Mouse (Mus musculus): ENCODE measurements around the gene Alpk1.

Gene Alpk1

DNA sequence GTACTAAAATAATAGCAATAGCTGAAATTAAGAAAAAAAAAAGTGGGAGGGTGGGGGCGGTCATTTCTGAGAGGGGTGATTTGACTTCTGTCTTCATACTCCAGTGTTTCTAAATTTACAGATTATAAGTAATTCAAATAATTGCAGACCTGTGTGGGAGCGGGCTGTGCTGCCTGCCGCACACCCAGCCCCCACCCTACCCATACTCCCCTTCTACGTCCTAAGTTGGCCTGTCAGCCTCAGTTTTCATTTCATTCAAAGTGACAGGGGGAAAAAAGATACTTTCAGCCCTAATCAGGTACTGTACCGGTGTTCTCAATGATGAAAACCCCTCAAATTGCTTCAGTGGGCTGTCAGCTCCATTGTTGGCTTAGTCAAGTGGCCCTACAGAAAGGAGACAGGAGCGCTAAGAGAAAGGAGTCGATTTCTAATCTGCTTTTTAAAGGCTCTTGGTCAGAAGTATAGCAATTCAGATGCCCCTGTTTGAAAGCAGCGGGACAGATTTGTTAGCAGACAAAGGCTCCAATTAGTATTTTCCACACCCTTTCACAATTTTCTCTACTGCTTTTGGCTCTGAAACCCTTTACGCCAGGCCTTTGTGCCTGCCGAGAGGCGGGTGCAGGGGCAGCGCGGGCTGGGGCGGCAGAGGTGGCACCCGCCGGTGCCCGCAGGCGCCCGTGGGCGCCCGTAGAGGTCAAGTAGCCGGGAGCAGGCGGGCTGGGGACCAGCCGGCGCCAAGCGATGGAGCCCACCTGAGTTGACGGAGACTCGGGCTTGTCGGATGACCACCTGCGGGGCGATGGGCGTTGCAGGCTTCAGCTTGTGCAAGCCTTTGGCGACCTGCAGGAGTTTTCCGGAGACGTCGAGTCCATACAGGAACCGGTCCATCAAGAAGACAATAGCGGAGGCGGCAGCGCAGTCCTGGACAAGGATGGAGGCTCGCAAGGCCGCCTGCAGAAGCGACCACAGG is 85.2 kb downstream of the Alpk1 start:
- DNase-seq (ENCODE audit: low spot score in 2 of 2): no peak

DNA sequence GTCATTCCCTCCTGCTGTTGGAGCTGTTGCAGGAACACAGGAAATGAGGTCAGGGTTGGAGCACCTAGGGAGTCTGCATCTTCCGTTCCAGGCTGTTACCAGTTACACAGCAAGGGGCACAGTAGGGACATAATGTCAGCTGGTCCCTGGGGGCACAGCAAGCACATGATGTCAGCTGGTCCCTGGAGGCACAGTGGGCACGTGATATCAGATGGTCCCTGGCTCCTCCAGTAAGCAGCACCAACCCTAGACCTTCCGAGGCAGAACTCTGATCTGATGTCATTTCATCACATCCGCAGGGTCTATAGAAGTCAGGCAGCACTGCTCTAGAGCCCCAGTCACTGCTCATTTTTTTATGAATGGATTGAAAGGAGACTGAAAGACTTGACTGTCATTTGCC is 89.1 kb downstream of the Alpk1 start:
- no peak for DNase-seq (ENCODE audit: low spot score in 2 of 2)

DNA sequence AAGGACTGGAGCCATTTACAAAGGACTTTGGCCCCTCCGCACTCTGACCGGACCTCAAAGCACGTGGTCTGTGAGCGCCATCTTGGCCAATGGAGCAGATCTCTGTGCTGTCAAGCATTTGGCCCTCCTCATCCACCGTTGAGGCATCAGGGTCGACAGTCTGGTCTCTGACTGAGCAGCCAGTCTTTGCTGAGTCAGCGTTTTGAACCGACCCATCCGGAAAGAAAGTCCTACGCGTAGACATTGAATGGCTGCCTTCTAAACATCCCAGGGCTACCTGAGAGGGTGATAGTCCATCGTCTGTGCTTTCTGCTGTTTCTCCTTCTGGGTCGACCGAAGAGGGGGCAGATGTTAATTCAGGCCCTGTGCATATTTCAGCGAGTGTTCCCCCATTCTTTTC is 100.6 kb downstream of the Alpk1 start:
- no peak for DNase-seq (ENCODE audit: low spot score in 2 of 2)

DNA sequence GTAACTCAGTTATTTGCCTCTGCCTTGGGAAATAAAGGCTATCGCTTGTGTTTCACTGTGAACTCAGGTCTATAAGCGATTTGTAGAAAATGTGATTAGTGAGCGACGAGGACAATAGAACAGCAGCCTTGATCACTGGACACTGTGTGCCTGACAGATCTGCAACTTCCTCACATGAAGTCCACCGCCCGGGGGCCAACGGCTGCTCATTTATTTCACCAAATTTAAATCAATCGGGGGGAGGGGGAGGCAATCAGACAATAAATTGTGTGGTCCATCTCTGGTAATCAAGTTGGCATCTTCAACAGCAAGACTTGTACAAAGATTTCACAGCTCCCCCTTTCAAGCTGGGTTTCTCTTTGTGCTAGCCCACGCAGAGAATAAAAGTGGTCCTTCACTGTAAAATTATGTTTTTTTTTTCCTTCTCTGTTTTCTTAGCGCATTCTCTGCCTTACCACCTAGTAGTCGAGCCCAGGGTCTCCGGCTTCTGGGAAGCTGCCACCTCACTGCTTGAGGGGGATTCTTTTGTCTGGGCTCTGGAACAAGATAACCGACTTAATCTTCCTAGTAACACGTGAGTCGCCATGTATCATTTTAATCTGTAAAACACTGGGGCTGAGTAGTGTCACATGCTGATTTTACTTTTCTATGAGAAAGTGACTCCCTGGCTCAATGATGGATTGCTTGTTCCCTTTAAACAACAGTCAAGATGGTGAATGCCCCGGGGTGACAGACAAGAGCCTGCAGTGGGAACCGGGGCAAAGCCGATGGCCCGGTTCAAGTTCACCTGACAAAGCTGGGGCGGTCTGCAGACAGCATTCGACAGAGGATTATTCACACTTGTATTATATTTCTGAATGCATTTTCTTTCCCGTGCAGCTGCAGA is 118.4 kb downstream of the Alpk1 start:
- DNase-seq (ENCODE audit: low spot score in 2 of 2): no peak

DNA sequence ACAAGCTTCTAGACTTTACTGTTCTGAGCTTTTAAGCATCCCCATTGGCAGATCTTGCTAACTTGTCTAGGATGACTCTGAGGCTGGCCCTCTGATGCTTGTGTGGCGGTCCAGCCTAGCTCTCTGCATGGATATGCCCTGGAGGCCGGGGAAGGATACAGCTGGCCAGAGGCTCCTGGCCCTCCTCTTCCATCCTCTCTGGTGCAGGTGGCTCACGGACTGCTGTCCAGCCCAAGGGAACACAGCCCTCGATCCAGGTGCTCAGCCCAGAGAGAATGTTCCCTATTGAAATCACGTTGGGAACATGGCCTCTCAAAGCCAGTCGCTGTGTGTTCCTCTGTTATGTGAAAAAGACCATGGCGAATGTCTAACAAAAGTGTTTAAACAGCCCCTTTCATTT is 119.6 kb downstream of the Alpk1 start:
- no peak for DNase-seq (ENCODE audit: low spot score in 2 of 2)

DNA sequence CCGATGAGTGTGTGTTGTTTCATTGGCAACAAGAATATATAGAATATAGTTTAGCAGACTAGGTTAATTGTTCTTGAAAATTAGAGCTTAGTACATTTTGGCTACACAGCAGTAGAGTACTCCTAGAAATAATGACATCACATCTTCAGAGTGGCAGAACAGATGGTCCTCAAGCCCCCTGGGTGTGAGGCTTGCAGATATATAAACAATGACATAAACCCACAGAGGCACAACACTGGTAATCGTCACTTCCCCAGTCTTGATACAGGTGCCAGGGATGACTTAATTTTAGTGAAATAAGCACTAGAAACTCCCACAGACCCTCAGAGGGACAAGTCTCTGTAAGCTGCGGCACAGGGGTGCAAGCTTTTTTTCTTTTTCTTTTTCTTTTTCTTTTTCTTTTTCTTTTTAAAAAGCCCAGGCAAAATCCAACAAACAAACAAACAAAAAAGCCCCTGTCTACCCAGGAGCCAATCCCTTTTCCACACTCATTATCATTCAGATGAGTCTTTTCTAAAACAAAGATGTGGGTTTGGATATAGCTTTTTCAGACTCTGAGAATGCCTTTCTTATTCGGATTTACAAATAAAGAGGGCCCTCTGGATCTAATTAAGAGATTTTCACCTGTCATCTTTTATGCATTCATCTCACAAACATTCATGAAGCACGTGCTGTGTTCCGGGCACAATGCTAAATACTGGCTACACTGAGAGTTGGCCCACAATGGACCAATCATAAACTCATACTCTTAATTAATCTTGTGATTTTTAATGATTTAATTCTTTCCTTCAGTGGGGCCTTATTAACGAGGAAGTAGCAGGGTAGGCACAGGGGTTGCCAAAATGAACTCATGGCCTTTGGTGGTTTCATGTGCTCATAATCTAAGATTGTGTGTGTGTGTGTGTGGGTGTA is 128.3 kb downstream of the Alpk1 start:
- no peak for DNase-seq (ENCODE audit: low spot score in 2 of 2)

DNA sequence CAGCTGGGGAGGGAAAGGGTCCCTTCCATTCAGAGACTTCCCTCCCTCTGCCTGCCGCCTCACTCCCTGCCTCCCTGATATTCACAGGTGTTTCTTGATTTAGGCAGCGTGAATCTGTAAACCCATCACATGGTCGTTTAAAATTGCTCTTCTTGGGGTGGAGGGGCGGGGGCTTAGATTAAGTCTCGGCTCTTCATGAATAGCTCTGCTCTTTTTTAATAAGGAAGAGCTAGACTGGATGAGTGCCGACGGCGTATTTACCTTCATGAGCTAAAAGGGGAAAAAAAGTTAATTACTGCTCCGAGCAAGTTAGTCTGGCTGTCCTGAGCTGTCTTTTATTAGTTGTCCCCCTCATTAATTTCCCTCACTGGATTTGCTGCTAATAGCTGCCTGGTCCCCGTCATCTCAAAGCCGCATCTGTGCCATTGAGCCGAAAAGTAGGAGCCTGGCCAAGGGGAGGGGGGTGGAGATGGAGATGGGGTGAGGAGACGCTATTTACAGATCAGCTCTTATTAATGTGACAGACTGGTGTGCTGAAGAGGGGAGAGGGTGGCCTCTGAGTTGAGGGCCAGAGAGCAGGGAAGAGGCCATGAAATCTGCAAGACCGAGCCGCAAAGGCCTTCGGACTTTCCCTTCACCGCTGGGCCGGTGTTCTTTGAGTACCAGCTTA is 134.0 kb downstream of the Alpk1 start:
- no peak for DNase-seq (ENCODE audit: low spot score in 2 of 2)

DNA sequence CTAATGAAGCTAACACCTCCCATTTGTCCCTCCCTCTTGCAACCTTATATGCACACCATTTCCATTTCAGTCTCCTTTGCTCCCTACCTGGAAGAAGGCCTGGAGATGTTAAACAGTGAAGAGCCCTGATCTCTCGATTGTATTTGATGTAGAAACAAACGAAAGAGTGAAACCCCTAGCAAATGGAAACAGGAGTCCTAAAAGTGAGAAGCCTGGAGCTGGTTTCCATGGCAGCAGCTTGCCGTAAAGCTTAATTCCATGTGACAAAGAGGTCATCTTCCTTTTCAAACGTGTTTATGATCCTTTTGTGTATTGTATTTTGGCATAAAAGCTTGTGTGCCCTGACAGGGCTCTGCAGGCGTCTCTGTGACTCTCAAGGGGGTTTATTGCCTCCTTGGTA is 138.1 kb downstream of the Alpk1 start:
- DNase-seq (ENCODE audit: low spot score in 2 of 2): no peak

DNA sequence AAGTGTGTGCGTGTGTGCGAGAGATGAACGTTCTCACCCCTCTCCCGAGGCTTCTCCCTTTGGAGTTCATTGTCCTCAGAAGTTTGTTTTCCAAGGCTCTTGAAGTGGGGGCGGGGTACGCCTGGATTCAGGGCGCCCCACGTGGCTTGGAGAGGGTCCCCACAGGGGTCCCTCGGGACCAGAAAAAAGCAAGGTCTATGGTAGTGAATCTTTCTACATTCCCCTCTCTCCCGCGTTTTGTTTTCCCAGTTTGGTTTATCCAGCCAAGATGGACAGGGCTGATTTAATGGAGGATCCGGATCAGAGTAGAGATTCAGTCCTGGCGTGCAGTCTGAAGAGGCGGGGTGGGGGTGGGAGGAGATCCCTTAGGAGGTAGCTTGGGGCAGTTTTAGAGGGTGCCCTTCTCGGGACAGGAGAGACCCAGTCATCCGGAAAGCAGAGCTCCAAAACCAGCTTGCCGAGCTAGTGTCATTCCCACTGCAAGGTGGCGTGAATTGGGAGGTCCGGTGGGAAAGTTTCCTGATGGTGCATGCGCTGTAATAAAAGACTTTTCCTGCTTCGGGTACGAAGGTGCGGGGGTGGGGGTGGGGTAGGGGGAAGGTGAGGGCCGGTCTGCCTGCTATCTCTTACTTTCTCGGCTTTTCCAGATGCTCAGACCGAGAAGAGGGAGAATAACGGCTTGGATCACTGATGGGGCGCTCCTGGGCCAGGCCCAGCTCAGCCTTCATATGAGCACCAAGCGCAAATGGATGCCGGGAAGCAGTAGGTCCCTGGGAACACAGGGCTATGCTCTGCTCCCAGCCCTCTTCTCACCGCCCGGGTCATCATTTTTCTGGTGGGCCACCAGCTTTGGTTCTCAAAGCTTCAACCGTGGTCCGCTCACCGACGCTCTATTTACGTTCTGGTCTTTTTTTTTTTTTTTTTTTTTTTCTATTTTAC is 139.3 kb downstream of the Alpk1 start:
- no peak for DNase-seq (ENCODE audit: low spot score in 2 of 2)

DNA sequence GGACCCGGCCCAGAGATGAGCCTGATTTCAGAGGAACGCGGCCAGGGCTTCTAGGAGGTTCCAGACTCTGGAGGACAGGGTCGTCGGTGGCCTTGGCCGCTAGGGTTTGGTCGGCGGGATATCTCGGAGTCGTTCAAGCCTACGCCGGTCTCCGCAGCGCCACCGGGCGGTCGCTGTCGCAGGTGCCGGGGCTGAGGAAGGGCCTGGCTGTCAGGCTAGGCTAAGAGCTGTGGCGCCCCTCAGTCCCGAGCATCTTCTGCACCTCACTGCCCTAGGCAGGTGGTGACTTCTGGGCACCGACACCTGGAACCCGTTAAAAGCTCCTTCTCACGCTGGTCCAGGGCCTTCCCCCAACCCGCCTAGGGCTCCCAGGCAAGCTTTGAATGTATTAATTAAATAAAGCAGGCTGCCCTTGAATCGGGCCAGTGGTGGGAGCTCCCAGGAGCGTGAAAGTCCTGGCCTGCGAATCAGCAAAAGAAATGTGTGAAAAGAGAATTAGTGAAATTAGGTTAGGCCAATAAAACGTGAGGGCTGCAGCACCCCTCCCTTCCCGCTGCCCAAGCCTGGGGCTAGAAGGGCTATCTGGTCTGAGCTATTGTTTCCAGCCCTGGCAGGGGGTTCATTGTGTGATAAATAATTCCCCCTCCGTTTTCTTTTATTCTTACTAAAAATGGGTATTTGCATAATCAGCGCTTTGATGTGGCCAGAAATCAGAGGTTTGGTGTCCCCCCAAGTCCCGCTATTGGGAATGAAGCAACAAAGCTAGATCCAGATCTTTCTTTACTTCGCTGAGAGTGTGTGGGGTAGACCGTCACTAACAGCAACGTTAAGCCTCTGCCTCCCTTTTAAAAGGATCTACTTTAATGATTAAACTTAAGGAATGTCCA is 140.2 kb downstream of the Alpk1 start:
- DNase-seq (ENCODE audit: low spot score in 2 of 2): no peak

DNA sequence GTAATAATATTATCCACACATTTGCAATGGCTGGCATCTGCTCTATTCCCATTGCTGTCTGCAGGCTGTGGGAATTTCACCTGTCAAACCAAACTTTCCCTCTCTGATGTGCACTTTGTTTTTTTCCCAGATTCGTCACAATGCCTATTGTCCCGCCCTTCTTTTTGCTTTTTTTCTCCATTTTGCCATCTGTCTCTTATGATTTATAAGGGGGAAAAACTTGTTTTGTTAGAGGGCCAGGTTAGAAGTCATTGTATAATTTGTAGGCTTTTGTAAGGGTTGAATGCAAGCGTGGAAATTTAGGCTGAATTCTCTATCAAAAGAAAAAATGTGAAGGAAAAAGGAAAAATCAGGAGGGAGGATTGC is 145.4 kb downstream of the Alpk1 start:
- DNase-seq (ENCODE audit: low spot score in 2 of 2): no peak

DNA sequence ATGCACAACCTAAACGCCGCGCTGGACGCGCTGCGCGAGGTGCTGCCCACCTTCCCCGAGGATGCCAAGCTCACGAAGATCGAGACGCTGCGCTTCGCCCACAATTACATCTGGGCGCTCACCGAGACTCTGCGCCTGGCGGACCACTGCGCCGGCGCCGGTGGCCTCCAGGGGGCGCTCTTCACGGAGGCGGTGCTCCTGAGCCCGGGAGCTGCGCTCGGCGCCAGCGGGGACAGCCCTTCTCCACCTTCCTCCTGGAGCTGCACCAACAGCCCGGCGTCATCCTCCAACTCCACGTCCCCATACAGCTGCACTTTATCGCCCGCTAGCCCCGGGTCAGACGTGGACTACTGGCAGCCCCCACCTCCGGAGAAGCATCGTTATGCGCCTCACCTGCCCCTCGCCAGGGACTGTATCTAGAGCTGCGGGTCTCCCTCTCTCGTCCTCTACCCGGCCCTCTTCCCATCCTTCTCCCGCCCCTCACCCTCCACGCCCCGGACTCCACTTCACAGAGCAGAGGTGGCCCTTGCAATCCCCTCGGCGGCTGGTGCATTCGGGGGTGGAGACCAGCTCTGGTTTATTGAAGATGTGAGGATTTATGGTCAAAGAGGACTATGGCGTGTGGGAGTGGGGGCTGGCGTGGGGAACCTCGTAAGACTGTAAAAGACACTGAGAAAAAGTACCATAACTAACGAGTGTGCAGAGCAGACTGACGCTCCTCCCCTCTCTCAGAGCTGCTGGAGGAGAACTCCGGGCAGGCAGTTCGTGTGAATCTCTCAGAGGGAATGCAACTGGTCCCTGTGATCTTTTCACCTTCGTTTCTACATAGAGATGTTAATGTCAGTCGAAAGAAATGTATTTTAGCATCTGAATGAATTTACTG is 146.0 kb downstream of the Alpk1 start:
- DNase-seq (ENCODE audit: low spot score in 2 of 2): peak; percentile 46 to 54

DNA sequence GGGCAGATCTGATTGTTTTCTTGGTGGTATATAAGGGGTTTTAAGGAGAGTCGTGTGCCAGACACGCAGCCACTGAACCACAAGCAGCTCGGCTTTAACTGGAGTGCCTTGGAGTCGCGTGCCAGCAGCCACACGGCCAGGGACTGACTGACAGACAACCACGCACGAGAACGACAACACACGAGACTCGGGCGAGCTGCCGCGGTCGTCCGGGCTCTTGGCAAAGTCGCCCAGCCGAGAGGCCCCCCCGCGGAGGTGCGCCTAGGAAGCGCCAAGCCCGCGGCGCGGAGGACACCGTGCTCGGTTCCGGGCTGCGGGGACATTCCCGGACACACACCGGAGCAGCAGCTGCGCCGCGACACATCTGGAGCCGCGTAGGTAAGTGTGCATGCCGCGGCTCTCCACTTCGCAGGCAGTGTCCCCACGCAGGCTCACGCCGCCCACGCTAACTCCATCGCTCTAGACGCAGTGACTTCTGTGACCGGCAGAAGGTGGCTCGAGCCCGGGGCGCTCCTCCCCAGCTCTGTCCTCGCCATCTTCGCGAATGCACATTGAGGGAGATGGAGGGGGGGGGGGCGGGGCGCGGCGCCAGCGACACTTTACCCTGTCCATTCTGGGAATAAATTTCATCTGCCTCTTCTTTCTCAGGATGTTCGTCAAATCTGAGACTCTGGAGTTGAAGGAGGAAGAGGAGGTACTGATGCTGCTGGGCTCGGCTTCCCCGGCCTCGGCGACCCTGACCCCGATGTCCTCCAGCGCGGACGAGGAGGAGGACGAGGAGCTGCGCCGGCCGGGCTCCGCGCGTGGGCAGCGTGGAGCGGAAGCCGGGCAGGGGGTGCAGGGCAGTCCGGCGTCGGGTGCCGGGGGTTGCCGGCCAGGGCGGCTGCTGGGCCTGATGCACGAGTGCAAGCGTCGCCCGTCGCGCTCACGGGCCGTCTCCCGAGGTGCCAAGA is 147.0 kb downstream of the Alpk1 start, which contains the start of gene Neurog2:
TSS of gene Neurog2 (plus strand) at position 56 of the 953 bp plus-strand sequence.
- peak in 1 of 2 experiments; percentile 5 for DNase-seq (ENCODE audit: low spot score in 2 of 2)

DNA sequence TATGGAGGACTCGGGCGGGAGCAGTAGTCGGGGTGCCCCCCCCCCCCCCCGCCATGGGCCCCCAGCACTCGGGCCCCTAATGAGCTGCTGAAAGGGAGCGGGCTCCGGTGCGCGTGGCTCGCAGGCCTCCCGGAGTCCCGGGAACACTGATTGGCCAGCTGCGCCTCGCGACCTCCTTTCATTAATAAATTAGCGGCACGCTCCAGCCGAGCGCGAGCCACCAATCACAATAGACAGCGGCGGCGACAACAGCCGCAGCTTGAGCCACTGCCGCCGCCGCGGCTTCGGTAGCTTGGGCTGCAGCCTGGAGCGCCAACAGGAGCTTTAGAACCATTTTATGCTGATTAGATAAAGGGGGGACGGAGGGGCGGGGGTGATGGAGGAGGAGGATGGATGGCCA is 147.8 kb downstream of the Alpk1 start:
- no peak for DNase-seq (ENCODE audit: low spot score in 2 of 2)

DNA sequence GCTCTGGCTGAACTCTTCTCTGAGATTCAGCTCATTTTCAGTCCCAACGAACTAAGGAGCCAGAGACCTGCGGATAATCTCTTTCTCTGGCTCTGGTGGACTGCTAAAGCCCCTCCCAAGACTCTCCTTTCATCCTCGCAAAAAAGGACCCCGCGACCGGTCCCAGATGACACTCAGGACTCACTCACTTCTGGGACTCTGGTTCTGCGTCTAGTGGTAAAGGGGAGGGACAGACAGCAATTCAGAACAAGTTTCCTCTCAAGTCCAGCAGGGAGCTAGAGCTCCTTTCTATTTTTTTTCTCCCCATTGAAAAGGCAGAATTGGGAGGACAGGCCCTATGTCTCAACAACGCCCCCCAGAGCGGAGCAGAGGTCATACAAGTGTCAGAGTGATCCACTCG is 148.7 kb downstream of the Alpk1 start:
- no peak for DNase-seq (ENCODE audit: low spot score in 2 of 2)

DNA sequence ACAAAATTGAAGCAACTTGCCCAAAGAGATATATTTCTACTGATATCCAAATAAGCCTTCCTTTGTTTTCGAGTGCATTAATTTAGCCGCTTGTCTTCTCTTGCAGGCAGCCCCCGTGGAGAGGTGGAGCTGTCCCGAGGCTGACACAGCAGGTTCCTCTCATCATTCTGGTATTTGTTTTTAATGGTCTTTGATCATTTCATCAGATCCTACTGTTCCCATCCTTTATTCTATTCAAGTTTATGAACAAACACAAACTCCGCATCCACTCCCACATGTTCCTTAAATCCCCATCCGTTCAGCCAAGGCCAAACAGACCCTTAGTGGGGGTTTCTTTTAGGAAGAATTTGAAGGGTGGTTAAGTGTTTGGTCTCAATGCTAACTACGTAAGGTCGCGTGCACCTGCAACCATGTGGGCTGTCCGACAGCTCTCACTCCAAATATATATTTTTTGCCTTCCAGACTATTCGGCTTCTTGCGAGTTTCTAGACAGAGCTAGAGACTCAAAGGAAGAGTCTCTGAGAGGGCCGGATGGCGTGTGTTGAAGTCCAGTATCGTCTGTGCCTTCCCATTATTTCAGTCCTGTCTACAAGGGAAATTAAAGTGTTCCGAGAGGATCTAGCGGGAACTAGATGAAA is 149.5 kb downstream of the Alpk1 start:
- DNase-seq (ENCODE audit: low spot score in 2 of 2): no peak
